Mouse (Mus musculus) heart, embryonic 10.5 days (tissue): Measurements from ENCODE around the gene Tgm3. TPM values are rescaled to one million over a fixed set of nuclear protein-coding genes. Genes with fewer than 3 reads are reported as not detected.

ENCODE experiments used
- microRNA-seq: library from miRNA; unstranded; fragments of <30 nt; microRNA quantifications from one replicate; pipeline ENCODE4, GENCODE M21; 2017
- polyA plus RNA-seq: library from polyadenylated mRNA; unstranded; fragments of >200 nt; fragmentation: Nextera tagmentation; extraction: Ambion mirVana; gene quantifications from 2 replicates; pipeline ENCODE4 v1.2.1, GENCODE M21; 2016

Gene Tgm3
- polyA plus RNA-seq, 1 experiment from 2014 or later = not detected

Small RNA genes lying within 50 kb of the gene (microRNA-seq; reads per million reads assigned to microRNA genes)
- gene Mir6339 = not detected

Other genes with a start within 250 kb of the Tgm3 start
- gene Stk35, start 211.8 kb upstream of the Tgm3 start, polyA plus RNA-seq = 9.9 and 16.5 TPM in 2 replicates
- gene Tgm6, start 100.1 kb downstream of the Tgm3 start, polyA plus RNA-seq = not detected in 2 replicates
- gene Snrpb, start 167.1 kb downstream of the Tgm3 start, polyA plus RNA-seq = 589 and 704 TPM in 2 replicates
- gene Tmc2, start 182.8 kb downstream of the Tgm3 start, polyA plus RNA-seq = not detected in 2 replicates